In the genomic region with DNA sequence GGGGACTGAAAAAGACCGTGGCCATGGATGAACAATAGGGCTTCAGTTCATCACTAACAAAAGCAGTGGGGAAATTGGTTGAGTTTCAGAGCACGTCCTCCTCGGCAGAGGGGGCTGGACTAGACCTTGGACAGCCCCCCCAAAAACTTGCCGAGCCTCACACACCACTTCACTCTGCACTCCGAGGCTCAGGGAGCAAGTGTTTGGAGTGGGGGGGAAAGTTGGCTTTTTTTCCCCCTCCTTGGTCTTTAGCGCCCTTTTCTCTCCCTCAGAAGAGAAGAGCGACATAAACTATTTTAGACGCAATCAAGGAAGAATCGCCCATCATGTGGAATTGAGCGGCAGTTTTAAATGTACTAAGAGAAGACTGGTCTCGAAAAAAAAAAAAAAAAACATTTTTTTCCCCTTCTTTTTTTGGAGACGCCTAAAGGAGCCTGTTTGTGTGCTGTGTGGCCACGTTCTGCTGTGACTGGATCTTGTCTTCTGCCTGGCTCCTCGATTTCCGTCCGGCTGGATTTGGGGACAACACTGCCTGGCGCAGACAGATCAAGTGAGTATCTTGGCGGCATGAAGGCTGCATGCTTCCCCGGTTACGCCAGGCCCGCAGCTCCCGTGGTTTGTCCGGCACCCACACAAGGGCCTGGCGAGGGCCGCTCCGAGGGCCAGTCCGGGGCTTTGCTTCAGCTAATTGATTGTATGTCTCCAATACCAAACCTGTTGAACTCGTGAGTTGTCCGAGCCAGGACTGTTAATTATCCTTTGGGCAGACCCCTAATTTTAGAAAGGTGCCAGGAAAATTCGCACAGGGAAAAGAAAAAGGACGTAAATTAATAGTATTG, we compare ENCODE assay signal across 9 mouse cellular contexts.
DNase-seq lines count a peak whose midpoint lies in the region; ATAC-seq and TF ChIP-seq lines count a peak whose summit lies in the region.
"Had no signal": no experiment of that assay in that cellular context is flagged by ENCODE, and none has a peak within 500 bp of the region (broad histone marks: within the 10 kb centered on the region; RNA-seq: fewer than 3 reads in every experiment).

No protein-coding gene starts in this region.

- no peak for TF ChIP-seq EP300 in heart, postnatal 0 days (IDR thresholded peaks at IDR 0.05; ENCODE audit: low read depth)
- TF ChIP-seq EP300 in stomach, postnatal 0 days (optimal IDR thresholded peaks at IDR 0.05) = no peak

- no peak overlapping the region for H3K4me3 ChIP-seq in lung, embryonic 14.5 days (ENCODE audit: low read depth, low read length)
- peak overlapping the region; percentile 9 for H3K4me3 ChIP-seq in heart, postnatal 0 days (ENCODE audit: low read depth, low read length)
- peak overlapping the region; percentile 9; the same call in 1 of the 2 replicates for H3K4me3 ChIP-seq in limb, embryonic 15.5 days
- H3K4me3 ChIP-seq in stomach, postnatal 0 days (ENCODE audit: low read depth, low read length) = peak overlapping the region; percentile 6; the same call in 1 of the 2 replicates
- H3K4me3 ChIP-seq in thymus, adult 2 months (ENCODE audit: control insufficient read depth, insufficient read depth, low read length) = no peak overlapping the region

- no peak overlapping the region for H3K9ac ChIP-seq in lung, embryonic 14.5 days
- H3K9ac ChIP-seq in heart, postnatal 0 days (replicated peaks; ENCODE audit: low read depth, low read length) = no peak overlapping the region
- H3K9ac ChIP-seq in limb, embryonic 15.5 days = no peak overlapping the region
- H3K9ac ChIP-seq in stomach, postnatal 0 days (ENCODE audit: low read length) = no peak overlapping the region
- H3K9ac ChIP-seq: lung, embryonic 15.5 days had no signal

- H3K27ac ChIP-seq in lung, embryonic 14.5 days (ENCODE audit: low read depth) = no peak overlapping the region
- H3K27ac ChIP-seq in heart, postnatal 0 days (ENCODE audit: low read depth) = no peak overlapping the region
- H3K27ac ChIP-seq in limb, embryonic 15.5 days = no peak overlapping the region
- no peak overlapping the region for H3K27ac ChIP-seq in stomach, postnatal 0 days (replicated peaks)
- no peak overlapping the region for H3K27ac ChIP-seq in thymus, adult 2 months (ENCODE audit: control insufficient read depth, insufficient read depth, low read length)
- H3K27ac ChIP-seq: lung, embryonic 15.5 days had no signal

- H3K4me2 ChIP-seq in lung, embryonic 14.5 days = no peak overlapping the region
- H3K4me2 ChIP-seq in heart, postnatal 0 days (ENCODE audit: low read depth, low read length) = peak overlapping the region; percentile 48
- H3K4me2 ChIP-seq in limb, embryonic 15.5 days = peak overlapping the region; percentile 3; the same call in 1 of the 2 replicates
- H3K4me2 ChIP-seq in stomach, postnatal 0 days (replicated peaks; ENCODE audit: low read depth) = no peak overlapping the region

- TF ChIP-seq POLR2A in thymus, adult 2 months (IDR thresholded peaks at IDR 0.05; ENCODE audit: control insufficient read depth, extremely low read depth, insufficient read depth, low read length, poor library complexity) = no peak

- no peak for ATAC-seq in lung, embryonic 14.5 days (ENCODE audit: insufficient read depth)
- ATAC-seq in heart, postnatal 0 days (ENCODE audit: insufficient read depth, low read depth) = no peak
- no peak for ATAC-seq in limb, embryonic 15.5 days (ENCODE audit: insufficient number of reproducible peaks, low FRiP score, low TSS enrichment, low read depth)
- no peak for ATAC-seq in stomach, postnatal 0 days (ENCODE audit: low FRiP score, low TSS enrichment)

- H3K9me3 ChIP-seq in lung, embryonic 14.5 days (ENCODE audit: low read depth, low read length) = no peaks in the 10 kb centered on the region
- no peaks in the 10 kb centered on the region for H3K9me3 ChIP-seq in heart, postnatal 0 days (replicated peaks; ENCODE audit: control insufficient read depth, low read length)
- no peaks in the 10 kb centered on the region for H3K9me3 ChIP-seq in limb, embryonic 15.5 days
- no peaks in the 10 kb centered on the region for H3K9me3 ChIP-seq in stomach, postnatal 0 days (ENCODE audit: control insufficient read depth, low read length)
- H3K9me3 ChIP-seq: lung, embryonic 15.5 days had no signal

- no peaks in the 10 kb centered on the region for H3K4me1 ChIP-seq in lung, embryonic 14.5 days (ENCODE audit: insufficient read depth)
- H3K4me1 ChIP-seq in heart, postnatal 0 days (ENCODE audit: control insufficient read depth, insufficient read depth) = peaks cover 9% of the 10 kb centered on the region
- H3K4me1 ChIP-seq in limb, embryonic 15.5 days = peaks cover 29% of the 10 kb centered on the region
- H3K4me1 ChIP-seq in stomach, postnatal 0 days (replicated peaks; ENCODE audit: control insufficient read depth, insufficient read depth) = no peaks in the 10 kb centered on the region
- H3K4me1 ChIP-seq in thymus, adult 2 months (replicated peaks; ENCODE audit: control insufficient read depth, insufficient read depth, low read length) = peaks cover 6% of the 10 kb centered on the region; the same call in 1 of the 2 replicates

- H3K36me3 ChIP-seq in lung, embryonic 14.5 days (ENCODE audit: insufficient read depth) = no peaks in the 10 kb centered on the region
- H3K36me3 ChIP-seq in heart, postnatal 0 days (replicated peaks; ENCODE audit: control insufficient read depth, insufficient read depth, low read length) = no peaks in the 10 kb centered on the region
- H3K36me3 ChIP-seq in limb, embryonic 15.5 days = no peaks in the 10 kb centered on the region
- H3K36me3 ChIP-seq in stomach, postnatal 0 days (ENCODE audit: control insufficient read depth, insufficient read depth, low read length) = no peaks in the 10 kb centered on the region
- H3K36me3 ChIP-seq in thymus, adult 2 months (ENCODE audit: control insufficient read depth, insufficient read depth, low read length) = no peaks in the 10 kb centered on the region
- H3K36me3 ChIP-seq: lung, embryonic 15.5 days had no signal

- H3K27me3 ChIP-seq in lung, embryonic 14.5 days (ENCODE audit: insufficient read depth, low read length) = peaks cover 86% of the 10 kb centered on the region
- H3K27me3 ChIP-seq in heart, postnatal 0 days (ENCODE audit: control insufficient read depth, insufficient read depth, low read length) = peaks cover 92% of the 10 kb centered on the region
- peaks cover 79% of the 10 kb centered on the region for H3K27me3 ChIP-seq in limb, embryonic 15.5 days
- H3K27me3 ChIP-seq in stomach, postnatal 0 days (ENCODE audit: control insufficient read depth, insufficient read depth, low read length) = peaks cover 18% of the 10 kb centered on the region; the same call in 1 of the 2 replicates
- peaks cover 16% of the 10 kb centered on the region; the same call in 1 of the 2 replicates for H3K27me3 ChIP-seq in thymus, adult 2 months (ENCODE audit: control insufficient read depth, insufficient read depth, low read length)

- DNase-seq in lung, embryonic 14.5 days = peak; percentile 39
- no peak for DNase-seq in lung, postnatal 4 days
- peak; percentile 80 to 81 for DNase-seq in cerebellum, postnatal 10 days
- peak; percentile 5 for DNase-seq in heart, postnatal 0 days (ENCODE audit: low spot score)
- DNase-seq in stomach, postnatal 0 days (ENCODE audit: low spot score) = no peak
- no peak for DNase-seq in urinary bladder, postnatal 4 days (ENCODE audit: low spot score in 2 of 2)
- DNase-seq in thymus, adult 2 months = no peak

- no peak for TF ChIP-seq CTCF in lung, embryonic 14.5 days (IDR thresholded peaks at IDR 0.05; ENCODE audit: low read depth)
- TF ChIP-seq CTCF in heart, postnatal 0 days (IDR thresholded peaks at IDR 0.05; ENCODE audit: low read depth) = no peak
- no peak for TF ChIP-seq CTCF in stomach, postnatal 0 days (IDR thresholded peaks at IDR 0.05; ENCODE audit: low read depth)
- TF ChIP-seq CTCF in thymus, adult 2 months (IDR thresholded peaks at IDR 0.05; ENCODE audit: borderline replicate concordance, control insufficient read depth, extremely low read depth, insufficient read depth, low read length, poor library complexity) = no peak

- under 1% methylated on average over 30 of the region's 31 CpGs for WGBS in lung, embryonic 14.5 days
- WGBS in heart, postnatal 0 days = 2% methylated on average over 31 of the region's 31 CpGs
- 1% methylated on average over 31 of the region's 31 CpGs for WGBS in limb, embryonic 15.5 days
- 3% methylated on average over 30 of the region's 31 CpGs for WGBS in stomach, postnatal 0 days
- 8% methylated on average over 31 of the region's 31 CpGs for WGBS in thymus, adult 2 months

Comparison
In these comparisons a context has a peak if more than half of its experiments do, and no peak if none do; other contexts are left out.
1. DNase-seq: peak in lung, embryonic 14.5 days (single experiment), cerebellum, postnatal 10 days (2 of 2) and heart, postnatal 0 days (single experiment); none in lung, postnatal 4 days (0 of 2), stomach, postnatal 0 days (single experiment), urinary bladder, postnatal 4 days (0 of 2) and thymus, adult 2 months (single experiment).
2. H3K4me2 ChIP-seq: peak in heart, postnatal 0 days (single experiment) and limb, embryonic 15.5 days (single experiment); none in lung, embryonic 14.5 days (single experiment) and stomach, postnatal 0 days (single experiment).
3. H3K4me3 ChIP-seq: peak in heart, postnatal 0 days (single experiment), limb, embryonic 15.5 days (single experiment) and stomach, postnatal 0 days (single experiment); none in lung, embryonic 14.5 days (single experiment) and thymus, adult 2 months (single experiment).